Mouse (Mus musculus) thymus, postnatal 14 days (tissue): Measurements from ENCODE around the gene Jmjd1c.
A peak's percentile ranks its signal among the peaks of the same experiment; 100 is the strongest.

ENCODE experiments used
- DNase-seq: peaks from one replicate; pipeline ENCODE4 v3.0.0; 2021

Jmjd1c gene

GRCm38 (mm10) chr10:67194046-67194445, 98.1 kb downstream of the Jmjd1c start:
- DNase-seq, result no peak

- DNase-seq, result no peak
Observed at GRCm38 (mm10) chr10:67195671-67196070, 99.7 kb downstream of the Jmjd1c start.

- no peak for DNase-seq
Observed at GRCm38 (mm10) chr10:67197186-67197585, 101.3 kb downstream of the Jmjd1c start.

GRCm38 (mm10) chr10:67197829-67198228, 101.9 kb downstream of the Jmjd1c start:
- no peak for DNase-seq

GRCm38 (mm10) chr10:67201769-67202168, 105.8 kb downstream of the Jmjd1c start:
- no peak for DNase-seq

GRCm38 (mm10) chr10:67202470-67202869, 106.5 kb downstream of the Jmjd1c start:
- no peak for DNase-seq

GRCm38 (mm10) chr10:67204652-67205407, 108.9 kb downstream of the Jmjd1c start:
- DNase-seq, result no peak

GRCm38 (mm10) chr10:67207931-67208330, 112.0 kb downstream of the Jmjd1c start:
- DNase-seq, result no peak

- DNase-seq, result peak; percentile 31
Observed at GRCm38 (mm10) chr10:67209916-67210675, 114.2 kb downstream of the Jmjd1c start.

- DNase-seq, result no peak
Observed at GRCm38 (mm10) chr10:67212031-67212430, 116.1 kb downstream of the Jmjd1c start.

GRCm38 (mm10) chr10:67213720-67214119, 117.8 kb downstream of the Jmjd1c start:
- DNase-seq, result no peak

- no peak for DNase-seq
Observed at GRCm38 (mm10) chr10:67215133-67215532, 119.2 kb downstream of the Jmjd1c start.

GRCm38 (mm10) chr10:67216872-67217271, 120.9 kb downstream of the Jmjd1c start:
- DNase-seq, result no peak

- DNase-seq, result no peak
Observed at GRCm38 (mm10) chr10:67218873-67219565, 123.1 kb downstream of the Jmjd1c start.

GRCm38 (mm10) chr10:67220251-67220650, 124.3 kb downstream of the Jmjd1c start:
- no peak for DNase-seq

- DNase-seq, result no peak
Observed at GRCm38 (mm10) chr10:67221284-67221683, 125.4 kb downstream of the Jmjd1c start.

GRCm38 (mm10) chr10:67223942-67224341, 128.0 kb downstream of the Jmjd1c start:
- no peak for DNase-seq

- no peak for DNase-seq
Observed at GRCm38 (mm10) chr10:67225528-67225927, 129.6 kb downstream of the Jmjd1c start.

- DNase-seq, result no peak
Observed at GRCm38 (mm10) chr10:67226109-67226508, 130.2 kb downstream of the Jmjd1c start.

- no peak for DNase-seq
Observed at GRCm38 (mm10) chr10:67226543-67226942, 130.6 kb downstream of the Jmjd1c start.

- no peak for DNase-seq
Observed at GRCm38 (mm10) chr10:67230439-67230838, 134.5 kb downstream of the Jmjd1c start.

- peak; percentile 63 for DNase-seq
Observed at GRCm38 (mm10) chr10:67247145-67247544, 151.2 kb downstream of the Jmjd1c start.

- DNase-seq, result no peak
Observed at GRCm38 (mm10) chr10:67249486-67249885, 153.6 kb downstream of the Jmjd1c start.

GRCm38 (mm10) chr10:67250846-67251245, 154.9 kb downstream of the Jmjd1c start:
- no peak for DNase-seq
